Mouse (Mus musculus) MEL (cell line): ENCODE data around the gene Ank2. TPM values are rescaled to one million over a fixed set of nuclear protein-coding genes. Genes with fewer than 3 reads are reported as not detected.

Source experiments
- DNase-seq: peaks from one replicate; pipeline ENCODE4 v3.0.0; 2011; ENCODE audit warnings: low read depth, low spot score
- H3K27ac ChIP-seq: 2 replicates; pipeline ENCODE4 v1.5.1; 2012; ENCODE audit warnings: low read depth, mild to moderate bottlenecking, control low read depth, low read length, moderate library complexity; ENCODE audit not compliant: control insufficient read depth
- H3K27me3 ChIP-seq, 2 experiments: fragments of 150-350 bp in 1 of 2; sonication (generic) in 1 of 2; 2 replicates each; pipeline ENCODE4 v1.6.1; 2012; ENCODE audit warnings: low read length in 2 of 2, mild to moderate bottlenecking in 2 of 2, improper control_type of control experiment in 1 of 2, moderate library complexity in 1 of 2; ENCODE audit not compliant: insufficient read depth in 2 of 2, control insufficient read depth in 1 of 2
- H3K36me3 ChIP-seq, 2 experiments: 2 replicates each; pipeline ENCODE4 v1.6.1; 2012 to 2014; ENCODE audit warnings: low read length in 2 of 2, improper control_type of control experiment in 1 of 2, inconsistent platforms in 1 of 2, mild to moderate bottlenecking in 1 of 2; ENCODE audit not compliant: insufficient read depth in 2 of 2, control insufficient read depth in 1 of 2
- H3K4me1 ChIP-seq, 2 experiments: fragments of 150-350 bp in 1 of 2; sonication (generic) in 1 of 2; 2 replicates each; pipeline ENCODE4 v1.6.1; 2012; ENCODE audit warnings: low read length in 2 of 2, improper control_type of control experiment in 1 of 2, mild to moderate bottlenecking in 1 of 2; ENCODE audit not compliant: insufficient read depth in 2 of 2, control insufficient read depth in 1 of 2
- H3K4me3 ChIP-seq, 2 experiments: fragments of 150-350 bp in 1 of 2; sonication (generic) in 1 of 2; 2 replicates each; pipeline ENCODE4 v1.5.1; 2012; ENCODE audit warnings: low read depth in 2 of 2, low read length in 2 of 2, mild to moderate bottlenecking in 2 of 2, moderate library complexity in 2 of 2, control low read depth in 1 of 2, improper control_type of control experiment in 1 of 2; ENCODE audit not compliant: control insufficient read depth in 1 of 2, insufficient read depth in 1 of 2
- H3K79me2 ChIP-seq: 2 replicates; pipeline ENCODE4 v1.6.1; 2012; ENCODE audit warnings: mild to moderate bottlenecking, low read length, moderate library complexity; ENCODE audit not compliant: control insufficient read depth, poor library complexity, insufficient read depth
- H3K9ac ChIP-seq: 2 replicates; pipeline ENCODE4 v1.6.1; 2012; ENCODE audit warnings: low read depth, mild to moderate bottlenecking, control low read depth, low read length, moderate library complexity; ENCODE audit not compliant: control insufficient read depth, poor library complexity, severe bottlenecking
- H3K9me3 ChIP-seq: fragments of 150-350 bp; sonication (generic); replicated peaks from 2 replicates; pipeline ENCODE4 v1.6.1; 2012; ENCODE audit warnings: mild to moderate bottlenecking, low read length, improper control_type of control experiment, moderate library complexity; ENCODE audit not compliant: insufficient read depth
- CHD2 ChIP-seq: IDR thresholded peaks from 2 replicates; pipeline ENCODE4 v1.6.1; 2011; ENCODE audit warnings: low read length, improper control_type of control experiment
- NELFE ChIP-seq: IDR thresholded peaks from 2 replicates; pipeline ENCODE4 v1.6.1; 2011; ENCODE audit warnings: low read depth, low read length, improper control_type of control experiment
- POLR2AphosphoS5 ChIP-seq: IDR thresholded peaks from 2 replicates; pipeline ENCODE4 v1.6.1; 2012; ENCODE audit warnings: low read depth, borderline replicate concordance, mild to moderate bottlenecking, inconsistent platforms, low read length, moderate library complexity, mixed read lengths
- TCF12 ChIP-seq: IDR thresholded peaks from 2 replicates; pipeline ENCODE4 v1.6.1; 2014; ENCODE audit warnings: low read depth, mild to moderate bottlenecking, inconsistent platforms, low read length, improper control_type of control experiment, moderate library complexity
- polyA plus RNA-seq, 2 experiments: library from polyadenylated mRNA; stranded (reverse) in 1 of 2; unstranded in 1 of 2; fragments of >175 nt in 1 of 2; fragments of >200 nt in 1 of 2; gene quantifications; 2 replicates each; pipeline versions ENCODE4 v1.2.1 to v1.2.4; 2012; ENCODE audit warnings: low replicate concordance in 2 of 2, low read depth in 1 of 2; ENCODE audit not compliant: insufficient read length in 2 of 2, insufficient read depth in 1 of 2, missing spikeins in 1 of 2
- total RNA-seq: library from RNA; depleted of rRNA; stranded (reverse); fragments of 300-350 nt; gene quantifications from 2 replicates; pipeline ENCODE4 v1.2.3, GENCODE M21; 2012; rRNA removed

Gene Ank2
- total and polyA plus RNA-seq, 3 experiments, result 2.7 to 4.5 TPM; not detected in 1

GRCm38 (mm10) chr3:126878233-126878632 lies 620.9 kb downstream of the Ank2 start:
- Histone ChIP-seq H3K27me3 (no peaks in the 10 kb centered on the region), H3K79me2 (no peaks in the 10 kb centered on the region), H3K4me1 (no peaks in the 10 kb centered on the region), H3K36me3 (no peaks in the 10 kb centered on the region), H3K4me3 (no peak overlapping the region), H3K27ac (no peak overlapping the region), H3K9me3 (no peaks in the 10 kb centered on the region)
- DNase-seq, result no peak
- TF ChIP-seq POLR2AphosphoS5 (no peak), CHD2 (no peak), TCF12 (no peak), NELFE (no peak)
- TF ChIP-seq, all 39 proteins: peak for 0
- no peak overlapping the region for H3K9ac ChIP-seq

Other genes starting within 250 kb of the Ank2 start
- 44.2 and 50.5 TPM in 2 replicates for gene Larp7, start 54.0 kb upstream of the Ank2 start, total RNA-seq
- 100 to 1,000 TPM in 1 of 2 experiments, 10 to 100 TPM in 1; 61.3 to 252 TPM for gene Larp7, start 54.0 kb upstream of the Ank2 start, polyA plus RNA-seq
- gene Zgrf1, start 54.1 kb upstream of the Ank2 start, total RNA-seq, result 5.7 and 6.7 TPM in 2 replicates
- gene Zgrf1, start 54.1 kb upstream of the Ank2 start, polyA plus RNA-seq, result 1 to 10 TPM in 1 of 2 experiments, not detected in 1; 8.2 TPM
- not detected in 2 replicates for gene Neurog2, start 133.8 kb upstream of the Ank2 start, total RNA-seq
- gene Neurog2, start 133.8 kb upstream of the Ank2 start, polyA plus RNA-seq, result under 1 TPM in 1 of 2 experiments, not detected in 1; 0.04 TPM